Mouse (Mus musculus) cerebellum, adult 2 months (tissue): ENCODE results near the gene Ddx19b.

Source experiments
- CTCF ChIP-seq: fragments of 200-500 bp; IDR thresholded peaks from 2 replicates; pipeline ENCODE4 v1.5.1; 2011; ENCODE audit warnings: low read depth, mild to moderate bottlenecking, control low read depth, low read length, moderate library complexity, borderline replicate concordance; ENCODE audit not compliant: insufficient read depth
- POLR2A ChIP-seq: fragments of 200-500 bp; IDR thresholded peaks from 2 replicates; pipeline ENCODE4 v1.6.1; 2011; ENCODE audit warnings: low read length, control low read depth, borderline replicate concordance; ENCODE audit not compliant: insufficient read depth

- TF ChIP-seq POLR2A, result no peak
- TF ChIP-seq CTCF, result no peak
These were observed 2.0 kb downstream of the Ddx19b start for GRCm38 (mm10) chr8:111029589-111029988.
